Mouse (Mus musculus) hindlimb bud, embryonic 11.5 days (tissue): ENCODE results near the gene Snx30.

ENCODE experiments used
- DNase-seq: peaks from one replicate; pipeline ENCODE4 v3.0.0-alpha.2; 2012; ENCODE audit warnings: low read depth, low spot score; ENCODE audit errors: extremely low spot score

Snx30 gene

DNA sequence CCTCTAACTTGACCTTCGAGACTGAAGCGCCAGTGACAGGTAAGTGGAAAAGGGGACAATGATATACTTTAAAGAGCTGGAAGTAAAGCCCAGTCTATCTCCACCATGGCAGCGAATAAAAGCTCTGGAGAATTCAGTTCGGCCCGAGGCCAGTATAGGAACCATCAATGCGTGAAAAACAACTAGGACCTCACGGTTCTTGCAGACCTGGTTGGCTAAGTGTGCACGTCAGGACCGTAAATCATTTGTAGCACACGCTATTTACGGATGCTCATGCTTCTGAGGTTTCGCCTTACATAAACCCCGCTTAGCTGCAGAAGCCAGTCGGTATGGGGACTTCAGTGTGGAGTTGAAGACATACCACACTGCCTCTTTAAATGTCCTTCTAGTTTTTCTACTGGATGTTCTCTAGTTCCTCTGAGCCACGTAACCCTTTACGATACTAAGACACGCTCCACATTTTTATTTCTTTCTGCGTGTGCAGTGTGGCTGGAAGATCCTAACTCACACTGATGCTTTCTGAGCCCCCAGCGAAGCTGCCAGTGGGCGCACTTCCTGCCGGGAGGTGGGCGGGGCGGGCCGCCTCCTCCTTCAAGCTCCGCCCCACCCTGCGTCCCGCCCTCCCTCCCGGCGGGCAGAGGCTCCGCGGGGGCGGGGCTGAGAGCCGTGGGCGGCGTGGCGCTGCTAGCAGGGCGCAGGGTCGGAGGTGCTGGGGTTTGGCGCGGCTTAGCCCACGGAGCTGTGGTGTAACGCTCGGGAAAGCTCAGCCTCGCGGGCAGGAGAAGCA is at the start of gene Snx30:
Gene Snx30 (plus strand): TSS at position 660 of the 787 bp plus-strand sequence.
- peak; percentile 53 for DNase-seq

DNA sequence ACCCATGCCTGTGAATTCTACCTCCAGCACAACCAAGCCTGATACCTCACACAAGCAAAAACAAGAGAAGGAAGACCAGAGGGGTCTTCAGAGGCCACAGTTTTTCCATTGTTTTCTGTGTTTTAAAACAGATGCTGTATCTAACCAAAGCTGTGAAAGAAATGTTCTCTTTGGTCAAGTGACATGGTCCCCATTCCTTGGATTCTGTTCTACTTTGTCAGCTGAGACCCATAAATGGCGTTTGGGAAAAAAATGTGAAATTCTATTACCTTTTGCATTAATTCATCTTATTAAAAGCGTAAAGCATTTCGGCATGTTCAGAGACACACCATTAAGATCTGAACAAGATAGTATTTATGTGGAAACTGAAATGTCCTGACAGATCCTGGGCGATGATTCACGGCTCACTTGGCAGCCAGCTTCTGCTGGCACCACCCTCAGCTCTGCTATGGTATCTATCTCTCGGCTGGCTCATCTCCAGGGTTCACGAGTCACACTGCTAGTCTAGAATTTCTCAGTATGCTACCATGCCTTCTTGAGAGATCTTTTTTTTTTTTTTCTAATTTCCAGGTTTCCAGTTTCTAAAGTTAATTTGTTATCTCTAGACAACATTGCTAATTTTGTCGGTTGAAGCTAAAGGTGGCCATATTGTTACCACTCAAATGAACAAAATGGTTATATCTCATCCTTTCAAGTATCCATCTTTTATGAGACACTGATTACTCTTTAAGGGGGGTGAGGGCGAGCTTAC is 49.1 kb upstream of the Snx30 start:
- no peak for DNase-seq

DNA sequence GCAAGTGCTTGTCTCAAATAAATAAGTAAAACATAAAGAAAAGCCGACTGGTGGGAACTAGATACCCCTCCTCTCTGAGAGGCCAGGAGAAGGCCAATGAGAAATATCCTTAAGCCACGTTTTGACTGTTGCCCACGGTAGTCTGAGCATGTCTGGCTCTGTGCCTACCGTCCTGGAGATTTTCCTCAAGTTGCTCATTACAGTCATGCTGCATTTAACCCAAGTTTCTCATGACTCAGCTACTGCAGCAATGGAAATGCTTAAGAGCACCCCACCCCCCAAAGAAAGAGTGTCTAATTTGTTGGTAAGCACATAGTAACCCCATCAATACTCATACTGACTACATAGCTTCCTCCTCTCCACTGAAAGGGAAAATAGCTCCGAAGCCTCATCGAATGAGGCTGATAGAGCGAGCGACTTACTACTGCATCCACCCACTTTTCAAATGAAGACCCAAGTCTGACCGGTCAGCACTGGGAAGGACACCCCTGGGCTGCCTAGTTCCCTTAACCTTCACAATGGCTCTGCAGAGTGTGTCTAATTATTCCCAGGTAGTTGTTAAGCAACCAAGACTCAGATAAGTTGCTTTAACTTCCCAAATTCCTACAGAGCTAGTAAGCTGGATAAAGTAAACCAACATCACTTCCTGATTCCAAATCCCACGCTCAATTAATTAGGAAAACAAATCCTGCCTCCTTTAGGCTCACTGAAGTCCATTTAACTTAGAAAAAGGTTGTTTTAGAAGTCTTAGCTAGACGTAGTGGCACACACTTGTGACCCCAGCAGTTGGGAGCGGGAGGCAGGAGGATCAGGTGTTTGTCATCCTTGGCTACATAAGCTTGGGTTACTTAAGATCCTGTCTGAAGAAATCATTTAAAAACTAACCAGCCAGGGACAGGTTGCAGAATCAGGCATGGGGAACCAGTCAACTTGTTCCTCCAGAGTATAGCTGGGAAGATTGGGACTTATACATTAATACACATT is 47.9 kb upstream of the Snx30 start:
- DNase-seq = no peak

DNA sequence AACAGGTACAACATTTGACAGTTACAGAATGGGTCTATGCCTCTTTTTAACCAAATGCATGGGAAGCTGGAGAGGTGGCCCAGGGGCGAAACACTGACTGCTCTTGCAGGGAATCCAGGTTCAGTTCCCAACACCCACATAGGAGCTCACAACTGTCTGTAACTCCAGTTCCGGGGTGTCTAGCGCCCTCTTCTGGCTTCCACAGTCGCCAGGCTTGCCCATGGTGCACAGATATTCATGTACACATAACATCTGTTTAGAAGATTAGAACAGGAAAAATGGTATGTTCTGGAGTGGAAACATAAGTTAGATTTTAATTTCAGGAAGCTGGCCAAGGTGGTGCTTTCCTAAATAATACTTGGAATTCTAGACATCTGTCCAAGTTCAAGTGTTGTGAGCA is 45.6 kb upstream of the Snx30 start:
- no peak for DNase-seq

DNA sequence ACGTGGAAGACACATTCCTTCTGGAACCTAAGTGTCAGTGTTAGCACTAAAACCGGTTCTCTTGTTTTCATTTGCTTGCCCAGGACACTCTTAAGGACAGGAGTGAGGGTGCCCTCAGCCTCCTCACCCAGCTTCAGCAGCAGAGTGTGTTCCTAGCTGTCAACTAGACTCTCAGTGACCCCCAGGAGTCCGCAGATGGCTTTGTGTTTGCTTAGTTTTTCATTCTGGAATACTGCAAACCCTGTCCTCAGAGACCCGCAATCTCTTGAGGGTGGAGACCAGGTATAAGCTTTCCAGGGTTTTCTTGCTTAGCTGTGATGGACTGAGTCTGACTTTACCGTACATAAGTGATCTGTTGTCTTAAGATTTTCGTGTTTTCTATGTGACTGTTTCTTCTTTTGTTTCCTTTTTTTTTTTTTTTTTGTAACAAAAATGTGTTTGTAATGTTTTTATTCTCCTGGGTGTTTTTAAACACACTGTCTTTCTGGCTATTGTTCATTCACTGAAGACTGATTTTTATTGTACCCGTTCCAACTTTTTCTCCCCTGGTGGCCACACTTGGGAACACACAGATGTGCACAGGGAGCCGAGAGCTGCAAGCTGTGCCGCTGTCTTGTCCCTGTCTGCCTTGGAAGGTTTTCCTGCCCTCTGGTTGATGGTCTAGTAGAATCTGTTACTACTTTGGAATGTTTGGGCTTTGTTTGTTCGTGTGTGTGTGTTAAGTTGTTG is 44.8 kb upstream of the Snx30 start:
- DNase-seq = no peak

DNA sequence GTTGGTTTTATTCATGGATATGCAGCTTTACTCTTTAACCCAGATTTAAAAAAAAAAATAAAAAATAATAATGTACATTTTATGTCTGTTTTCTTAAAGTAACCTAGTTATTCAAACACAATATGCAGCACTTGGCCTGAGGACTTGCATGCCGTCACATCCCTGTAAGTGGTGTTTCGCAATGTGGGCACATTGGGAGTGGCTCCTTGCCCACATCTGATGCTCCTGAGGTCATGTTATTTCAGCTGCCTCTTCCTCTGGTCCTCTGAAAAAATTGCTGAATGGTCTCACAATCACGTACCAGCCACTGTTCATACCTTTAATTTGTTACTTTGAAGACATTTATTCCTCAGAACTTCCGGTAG is 44.3 kb upstream of the Snx30 start:
- DNase-seq = no peak

DNA sequence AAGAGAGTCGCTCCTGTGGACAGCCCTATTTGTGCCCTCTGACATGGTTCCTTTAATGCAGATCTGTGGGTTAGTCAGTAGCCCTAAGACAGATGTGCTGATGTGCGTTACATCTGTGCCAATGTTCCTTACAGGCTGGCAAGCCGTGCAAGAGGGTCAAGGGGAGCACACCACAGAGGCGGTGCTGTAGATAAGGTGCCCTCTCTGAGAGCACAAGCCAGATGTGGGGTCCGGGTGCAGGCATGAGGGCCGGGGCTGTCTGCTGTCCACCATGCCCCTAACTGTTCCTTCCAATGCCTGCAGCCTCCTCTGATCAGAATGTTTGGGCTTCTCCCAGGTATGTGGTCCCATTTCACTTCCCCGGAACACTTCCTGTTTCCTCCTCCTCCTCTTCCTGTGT is 40.7 kb upstream of the Snx30 start:
- no peak for DNase-seq

DNA sequence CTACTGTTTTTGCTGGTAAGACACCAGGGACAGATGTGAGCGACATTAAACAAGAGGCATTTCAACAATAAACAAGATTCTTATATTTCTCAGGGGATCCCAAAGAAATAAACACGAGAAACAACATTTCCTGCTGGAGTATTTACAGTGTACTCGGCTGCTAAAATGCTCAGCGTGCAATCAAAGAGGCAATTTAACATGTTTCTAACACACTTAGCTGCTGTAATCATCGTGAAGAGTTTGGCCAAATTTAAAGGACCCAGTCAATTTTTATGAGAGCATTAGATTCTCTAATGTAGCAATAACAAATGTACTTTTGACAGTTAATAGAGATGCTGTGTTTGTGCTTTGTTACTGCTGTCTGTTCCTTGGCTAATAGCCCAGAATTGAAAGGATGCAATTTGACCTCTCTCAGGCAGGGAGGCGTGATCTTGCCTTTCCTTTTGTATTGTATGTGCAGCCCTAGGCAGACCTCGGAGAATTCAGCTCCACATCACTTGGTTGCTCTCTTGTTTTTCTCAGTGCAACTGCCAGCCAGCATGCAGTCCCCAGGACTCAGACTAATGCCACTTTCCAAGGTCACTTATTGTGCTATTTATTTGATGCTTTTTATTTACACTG is 40.1 kb upstream of the Snx30 start:
- DNase-seq = no peak

DNA sequence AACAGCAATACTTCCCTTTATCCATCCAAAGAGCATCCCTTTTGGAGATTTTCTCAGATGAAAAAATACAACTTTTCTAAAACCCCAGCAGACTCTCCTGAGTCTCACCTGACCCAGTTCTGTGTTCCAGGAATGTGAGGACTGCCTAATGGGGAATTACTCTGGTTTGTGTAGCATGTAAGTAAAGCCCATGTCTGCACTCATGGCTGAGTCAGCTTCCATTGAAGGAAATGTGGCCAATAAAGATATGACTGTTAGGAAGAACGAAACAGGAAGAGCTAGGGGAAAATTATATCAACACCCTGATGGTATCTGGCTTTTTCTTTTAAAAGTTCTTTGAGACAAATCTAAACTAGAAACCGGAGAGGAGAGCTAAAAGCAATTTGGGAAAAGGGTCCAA is 37.9 kb upstream of the Snx30 start:
- no peak for DNase-seq

DNA sequence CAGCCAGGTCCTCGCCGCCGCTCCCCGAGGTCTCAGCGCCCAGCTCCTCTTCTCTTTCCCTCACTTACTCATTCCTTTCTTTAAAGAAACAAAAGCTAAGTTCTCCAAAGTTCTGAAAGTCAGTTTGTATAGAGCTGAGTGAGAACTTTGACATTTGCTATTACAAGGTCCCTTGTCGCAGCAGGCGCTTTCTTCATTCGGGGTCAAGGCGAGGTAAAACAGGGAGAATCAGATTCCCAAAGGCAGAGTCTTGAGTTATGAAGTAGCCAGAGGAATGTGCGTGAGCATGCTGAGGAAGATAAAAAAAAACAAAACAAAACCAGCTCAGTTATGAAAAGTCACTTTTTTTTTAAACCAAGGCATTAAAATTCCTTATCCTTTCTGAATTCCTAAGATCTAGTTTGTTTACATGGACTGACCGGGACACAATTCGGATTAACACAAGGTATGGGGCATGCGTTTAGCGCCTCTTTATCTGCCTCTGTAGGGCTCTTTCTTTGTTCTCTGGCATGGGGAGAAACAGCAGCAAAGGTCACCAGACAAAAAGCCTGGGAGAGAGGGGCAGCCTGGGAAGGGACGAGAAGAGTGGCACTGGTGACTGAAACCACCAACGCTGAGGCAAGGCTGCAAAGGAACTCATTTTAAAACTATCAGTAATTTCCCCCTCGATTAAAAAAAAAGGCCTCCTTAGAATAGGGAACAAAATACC is 33.3 kb upstream of the Snx30 start:
- no peak for DNase-seq

DNA sequence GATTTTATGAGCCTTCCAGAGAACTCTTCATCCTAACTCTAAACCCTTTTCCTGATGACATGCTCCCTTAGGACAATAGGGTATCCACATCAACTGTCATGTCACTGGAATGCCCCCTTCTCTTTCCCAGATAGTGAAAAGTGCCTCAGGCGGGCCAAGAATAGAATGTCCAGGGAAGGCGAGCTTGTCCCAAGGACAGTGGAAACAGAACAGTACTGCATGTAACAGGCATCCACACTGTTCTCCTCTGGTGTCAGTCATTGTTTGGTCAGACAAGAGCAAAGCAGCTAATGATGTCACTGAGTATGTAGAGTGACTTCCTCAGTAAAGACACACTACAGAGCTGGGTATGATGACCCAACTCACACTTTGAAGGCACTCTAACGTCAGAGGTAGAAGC is 27.8 kb upstream of the Snx30 start:
- no peak for DNase-seq

DNA sequence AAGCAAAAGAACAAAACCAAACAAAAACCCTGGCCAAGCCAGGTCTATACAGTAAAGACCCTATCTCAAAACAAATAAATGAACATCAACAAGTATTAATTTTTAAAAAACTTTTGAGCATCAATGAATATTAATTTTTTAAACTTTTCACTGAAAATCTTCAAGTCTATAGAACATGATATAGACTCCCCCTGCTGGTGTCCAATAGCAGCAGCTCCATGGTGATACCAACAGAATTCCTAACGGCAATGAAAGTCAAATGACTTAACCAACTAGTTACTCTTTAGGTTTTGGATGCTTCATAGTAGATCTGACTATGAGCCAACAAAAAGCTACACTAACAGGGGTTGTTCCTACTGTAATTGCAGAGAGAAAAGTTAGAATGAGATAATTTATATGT is 25.1 kb upstream of the Snx30 start:
- DNase-seq = no peak

DNA sequence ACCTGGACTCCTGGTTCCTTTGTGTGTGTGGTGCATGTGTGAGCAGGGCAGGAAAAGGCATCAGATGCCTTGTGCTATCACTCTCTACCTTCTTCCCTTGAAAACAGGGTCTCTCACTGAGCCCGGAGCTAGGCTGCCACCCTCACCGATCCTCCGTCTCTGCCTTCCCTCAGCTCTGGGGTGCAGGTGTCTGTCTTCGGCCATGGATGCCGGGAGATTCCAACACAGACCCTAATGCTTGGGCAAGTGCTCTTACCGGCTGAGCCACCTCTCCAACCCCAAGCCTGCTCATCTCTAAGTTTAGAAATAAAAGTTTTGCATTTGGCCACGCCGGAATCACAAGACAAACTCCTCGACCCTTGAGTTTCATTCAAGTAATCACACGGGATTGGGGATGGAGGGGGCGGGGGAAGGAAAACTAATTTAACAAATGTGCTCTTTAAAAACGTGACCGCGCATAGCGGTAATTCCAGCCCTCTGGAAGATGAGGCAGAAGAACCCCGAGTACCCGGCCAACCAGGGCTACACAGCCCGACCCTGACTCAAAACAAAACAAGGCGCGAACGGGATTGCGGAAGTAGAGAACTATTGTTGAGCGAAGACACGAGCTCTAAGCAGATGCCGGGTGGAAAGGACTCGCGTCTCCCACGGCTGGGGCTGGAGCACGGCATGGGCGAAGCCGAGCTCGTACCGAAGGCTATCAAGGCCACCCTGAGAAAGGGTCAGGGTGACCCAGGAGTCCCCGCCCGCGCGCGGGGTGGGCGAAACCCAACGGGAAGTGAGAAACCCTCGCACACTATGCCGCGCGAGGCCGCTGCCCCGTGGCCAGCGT is 22.6 kb upstream of the Snx30 start:
- no peak for DNase-seq

DNA sequence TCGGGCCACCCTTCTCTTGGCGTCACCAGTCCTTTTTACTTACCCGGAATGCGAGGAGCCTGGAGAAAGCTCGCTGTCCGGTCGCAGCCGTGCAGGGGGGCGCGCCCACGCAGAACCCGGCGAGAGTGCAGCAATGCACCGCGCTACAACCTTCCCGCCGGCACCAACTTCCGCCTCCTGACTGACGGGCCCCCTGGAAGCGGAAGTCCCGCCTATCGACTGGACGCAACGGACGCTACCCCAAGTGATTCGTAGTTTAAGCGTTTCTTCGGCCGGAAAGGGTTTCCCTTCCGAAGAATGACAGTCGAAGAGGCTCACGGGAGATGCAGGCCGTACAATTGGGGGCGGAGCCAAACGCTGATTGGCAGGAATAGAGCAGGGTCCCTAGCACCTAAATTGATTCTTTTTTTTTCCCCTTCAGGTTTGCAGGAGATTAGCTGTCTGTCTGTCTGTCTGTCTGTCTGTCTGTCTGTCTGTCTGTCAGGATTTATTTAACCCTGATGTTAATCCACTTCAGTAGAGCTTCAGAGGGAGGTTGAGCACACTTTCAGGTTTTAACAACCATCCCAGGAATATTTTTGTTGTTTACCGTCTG is 21.9 kb upstream of the Snx30 start:
- peak; percentile 98 for DNase-seq

DNA sequence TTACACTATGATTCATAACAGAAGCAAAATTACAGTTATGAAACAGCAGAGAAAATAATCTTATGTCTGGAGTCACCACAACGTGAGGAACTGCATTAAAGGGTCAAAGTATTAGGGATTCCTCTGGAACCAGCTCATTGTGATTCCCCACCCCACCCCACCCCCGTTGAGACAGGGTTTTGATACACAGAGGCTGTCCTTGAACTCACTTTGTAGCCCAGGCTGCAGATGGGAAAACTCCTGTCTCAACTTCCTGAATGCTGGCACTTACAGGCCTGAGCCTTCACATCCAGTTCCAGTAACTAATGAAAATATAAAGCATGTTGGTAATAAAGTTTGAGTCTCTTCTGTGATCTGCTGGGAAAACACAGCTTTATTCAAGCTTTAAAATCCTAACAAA is 20.2 kb upstream of the Snx30 start:
- DNase-seq = no peak

DNA sequence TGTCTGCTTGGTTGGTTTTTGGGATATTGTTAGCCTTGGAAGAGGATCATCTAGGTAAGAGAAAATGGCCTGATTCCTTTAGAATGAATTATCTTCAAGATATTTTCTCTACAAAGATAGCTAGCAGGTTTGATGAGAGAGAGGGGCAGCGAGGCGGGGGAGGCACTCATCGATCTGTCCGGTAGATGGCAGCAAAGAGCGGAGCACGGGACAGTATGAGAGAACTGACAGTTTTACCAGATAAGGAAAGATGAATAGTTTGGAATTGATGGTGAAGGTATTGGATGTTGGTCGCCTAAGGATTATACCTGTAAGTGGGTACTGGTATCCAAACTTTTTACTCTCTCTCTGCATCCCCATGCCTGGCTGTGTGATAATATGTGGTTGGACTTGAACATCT is 19.0 kb upstream of the Snx30 start:
- no peak for DNase-seq

DNA sequence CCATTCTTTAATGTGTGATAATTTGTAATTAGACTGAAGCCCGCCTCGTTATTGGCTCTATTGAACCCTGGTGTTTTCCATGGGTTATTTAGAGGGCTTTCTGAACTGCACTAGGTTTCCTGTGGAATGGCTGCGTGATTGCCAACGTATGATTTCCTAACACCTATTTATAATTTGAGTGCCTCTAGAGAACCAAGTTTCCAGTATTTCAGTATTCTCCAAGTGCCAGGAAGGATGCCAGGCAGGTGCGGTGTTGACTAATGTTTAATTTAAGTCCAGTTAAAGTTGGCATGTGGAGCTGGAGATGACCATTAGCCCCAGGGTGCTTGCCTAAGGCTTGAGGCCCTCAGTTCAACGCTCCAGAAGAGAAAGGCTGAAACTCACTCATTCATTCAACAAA is 18.5 kb upstream of the Snx30 start:
- DNase-seq = no peak

DNA sequence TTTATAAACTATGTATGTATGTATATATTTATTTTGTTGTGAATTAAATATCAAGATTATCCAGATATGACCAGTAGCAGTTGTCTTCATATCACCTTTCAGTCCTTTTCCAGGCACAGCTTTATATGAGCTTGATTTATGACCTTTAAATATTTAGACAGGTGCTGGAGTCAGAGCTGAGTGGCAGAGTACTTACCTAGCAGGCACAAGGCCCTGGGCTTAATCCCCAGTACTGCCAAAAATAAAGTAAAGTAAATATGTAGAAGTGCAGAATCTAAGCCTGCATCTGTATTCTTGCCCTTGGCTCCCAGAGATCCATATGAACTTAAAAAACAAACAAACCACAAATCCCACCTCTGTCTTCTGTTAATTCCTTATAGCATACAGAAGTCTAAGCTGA is 16.6 kb upstream of the Snx30 start:
- no peak for DNase-seq
